Mouse (Mus musculus): Measurements from ENCODE around the gene Shank2.

Shank2 gene

GRCm38 (mm10) chr7:144030796-144031195 is 29.1 kb downstream of the Shank2 start:
- no peak for DNase-seq (ENCODE audit: low spot score in 2 of 2)

DNA sequence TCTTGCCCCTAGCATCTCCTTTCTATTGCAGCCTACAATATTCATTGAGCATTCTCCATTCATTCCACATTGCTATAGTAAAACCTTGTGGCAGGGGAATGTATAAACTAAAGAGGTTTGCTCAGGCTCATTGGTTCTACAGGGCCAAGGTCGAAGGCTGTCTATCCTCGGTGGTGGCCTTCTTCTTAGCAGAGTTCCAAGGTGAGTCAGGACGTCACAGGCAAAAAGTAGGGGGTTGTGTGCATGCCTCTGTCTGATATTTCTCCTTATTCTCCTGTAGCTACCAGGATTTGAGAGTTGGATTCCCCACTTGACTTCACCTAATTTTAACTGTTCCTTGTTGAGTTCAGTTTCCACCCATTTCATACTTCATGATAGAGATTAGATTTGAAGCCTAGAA is 29.9 kb downstream of the Shank2 start:
- no peak for DNase-seq (ENCODE audit: low spot score in 2 of 2)

DNA sequence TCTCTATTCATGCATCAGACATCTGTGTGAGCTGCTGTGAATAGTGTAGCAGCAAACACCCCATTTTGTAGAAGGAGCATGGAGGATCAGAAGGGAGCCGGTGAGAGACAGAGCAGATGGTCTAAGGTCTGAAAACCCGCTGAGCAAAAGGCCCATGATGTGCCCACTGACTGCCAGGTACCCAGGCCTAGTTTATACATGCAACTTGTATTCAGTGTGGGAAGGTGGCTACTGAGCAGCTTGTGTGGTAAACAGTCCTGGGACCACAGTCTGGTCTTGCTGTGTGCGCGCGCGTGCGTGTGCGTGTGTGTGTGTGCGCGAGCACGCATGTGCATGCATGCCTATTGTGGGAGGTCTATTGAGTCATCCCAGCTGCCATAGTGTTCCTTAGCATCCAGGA is 35.8 kb downstream of the Shank2 start:
- no peak for DNase-seq (ENCODE audit: low spot score in 2 of 2)

- DNase-seq (ENCODE audit: low spot score in 2 of 2): peak in 1 of 2 experiments; percentile 49
Measured at GRCm38 (mm10) chr7:144037966-144038669, 36.4 kb downstream of the Shank2 start.

DNA sequence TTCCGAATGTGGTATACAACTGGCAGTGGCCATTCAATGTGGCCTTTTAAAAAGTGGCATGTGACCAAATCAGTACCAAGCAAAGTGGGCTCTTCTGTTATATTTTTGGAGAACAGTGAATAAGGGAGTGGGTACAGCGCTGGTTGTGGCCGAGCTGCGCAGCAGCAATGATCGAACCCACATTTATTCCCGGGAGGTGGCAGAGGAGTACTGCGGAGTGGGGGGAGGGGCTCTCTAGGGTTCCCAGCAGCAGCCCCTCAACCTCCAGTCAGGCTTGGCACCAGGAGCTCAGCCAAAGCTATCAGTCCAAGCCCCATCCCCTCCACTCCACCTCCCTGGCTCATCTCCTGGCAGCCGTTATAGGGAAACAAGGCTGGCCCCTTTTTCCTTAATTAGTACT is 37.0 kb downstream of the Shank2 start:
- no peak for DNase-seq (ENCODE audit: low spot score in 2 of 2)

DNA sequence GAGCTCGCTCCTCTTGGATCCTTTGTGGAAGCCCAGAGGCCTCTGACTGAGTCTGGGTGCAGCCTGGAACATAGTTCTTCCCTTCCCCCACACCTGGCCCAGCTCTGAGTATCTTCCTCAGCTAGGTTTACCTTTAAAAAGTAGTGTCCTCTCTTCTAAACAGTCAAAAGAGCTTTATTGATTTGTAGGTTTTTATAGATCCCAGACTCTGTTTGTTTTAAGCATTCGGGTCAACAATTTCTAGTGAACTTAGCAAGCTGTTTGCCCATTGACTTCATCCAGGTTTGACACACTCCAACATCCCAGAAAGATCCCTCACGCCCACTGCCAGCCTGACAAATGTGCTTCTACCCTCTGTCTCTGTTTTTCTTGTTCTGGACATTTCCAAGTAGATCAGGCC is 38.6 kb downstream of the Shank2 start:
- no peak for DNase-seq (ENCODE audit: low spot score in 2 of 2)

DNA sequence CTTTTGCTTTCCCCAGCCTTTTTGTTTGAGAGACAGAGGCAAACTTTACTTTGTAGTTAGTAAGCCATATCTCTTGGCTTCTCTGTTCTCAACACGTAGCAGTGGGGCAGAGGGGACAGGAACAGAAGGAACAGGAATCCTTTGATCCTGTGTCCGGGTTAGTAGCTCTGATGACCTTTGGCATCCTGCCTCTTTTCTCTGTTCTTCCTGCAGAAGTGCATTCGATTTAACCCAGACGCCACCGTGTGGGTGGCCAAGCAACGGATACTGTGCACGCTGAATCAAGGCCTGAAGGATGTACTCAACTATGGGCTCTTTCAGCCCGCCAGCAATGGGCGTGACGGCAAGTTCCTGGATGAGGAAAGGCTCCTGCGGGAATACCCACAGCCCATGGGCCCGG is 50.3 kb downstream of the Shank2 start:
- DNase-seq (ENCODE audit: low spot score in 2 of 2): peak; percentile 14 to 29

GRCm38 (mm10) chr7:144055188-144055587 is 53.5 kb downstream of the Shank2 start:
- no peak for DNase-seq (ENCODE audit: low spot score in 2 of 2)

- DNase-seq (ENCODE audit: low spot score in 2 of 2): peak in 1 of 2 experiments; percentile 9
Measured at GRCm38 (mm10) chr7:144055702-144056531, 54.2 kb downstream of the Shank2 start.

GRCm38 (mm10) chr7:144070162-144070949 is 68.6 kb downstream of the Shank2 start:
- DNase-seq (ENCODE audit: low spot score in 2 of 2): no peak

DNA sequence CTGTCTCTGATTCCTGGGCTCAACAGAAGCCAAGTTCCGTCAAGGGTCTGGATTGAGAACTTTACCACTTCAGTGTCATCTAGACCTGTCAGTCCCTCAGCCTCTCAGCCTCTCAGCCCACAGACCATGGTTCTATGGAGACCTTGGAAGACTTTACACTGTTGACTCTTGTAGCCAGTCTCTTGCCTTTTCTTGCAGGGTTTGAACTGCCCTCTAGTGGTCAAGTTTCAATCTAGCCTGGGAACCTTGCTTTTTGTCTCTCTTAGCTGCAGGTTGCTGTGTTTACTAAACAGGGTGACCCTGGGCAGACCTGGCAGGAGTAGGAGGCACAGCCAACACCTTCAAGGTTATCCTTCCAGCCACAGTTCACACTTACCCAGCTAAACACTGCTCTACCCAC is 70.5 kb downstream of the Shank2 start:
- DNase-seq (ENCODE audit: low spot score in 2 of 2): no peak

DNA sequence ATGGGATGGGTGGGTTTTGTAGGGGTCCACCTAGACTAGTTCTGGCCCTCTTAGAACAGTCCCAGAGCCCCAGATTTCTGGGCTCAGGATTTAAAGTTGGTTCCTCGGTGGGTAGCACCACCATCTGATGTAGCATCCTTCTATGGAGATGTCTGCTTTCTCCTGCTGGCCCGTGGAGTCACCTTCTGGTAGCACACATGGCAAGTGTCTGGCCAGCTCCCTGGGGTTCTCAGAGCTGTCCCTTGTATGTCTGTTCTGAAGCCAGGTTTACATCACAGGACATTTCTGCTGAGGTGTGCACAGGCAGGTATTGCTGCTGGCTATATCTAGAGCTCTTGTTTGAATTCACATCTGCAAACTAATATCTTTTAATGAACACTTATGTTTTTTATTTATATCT is 71.1 kb downstream of the Shank2 start:
- no peak for DNase-seq (ENCODE audit: low spot score in 2 of 2)

- DNase-seq (ENCODE audit: low spot score in 2 of 2): peak; percentile 44 to 61
Measured at GRCm38 (mm10) chr7:144074718-144075117, 73.0 kb downstream of the Shank2 start.

GRCm38 (mm10) chr7:144078661-144079060 is 76.9 kb downstream of the Shank2 start:
- DNase-seq (ENCODE audit: low spot score in 2 of 2): no peak

DNA sequence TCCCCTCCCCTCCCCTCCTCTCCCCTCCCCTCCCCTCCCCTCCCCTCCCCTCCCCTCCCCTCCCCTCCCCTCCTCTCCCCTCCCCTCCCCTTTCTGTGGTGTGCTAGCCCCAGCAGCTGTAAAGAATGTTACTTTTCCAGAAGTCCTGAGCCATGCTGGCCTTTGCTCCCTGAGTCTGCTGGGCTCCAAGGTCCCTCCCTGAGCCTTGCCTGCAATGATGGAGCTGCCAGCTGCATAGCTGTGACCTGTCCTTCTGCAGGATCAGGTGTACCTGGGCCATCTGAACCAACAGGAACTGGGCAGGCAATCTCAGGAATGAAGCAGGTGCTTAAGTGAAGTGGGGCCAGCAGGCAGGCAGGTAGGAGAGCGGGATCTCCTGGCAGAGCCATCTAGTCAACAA is 78.1 kb downstream of the Shank2 start:
- no peak for DNase-seq (ENCODE audit: low spot score in 2 of 2)

GRCm38 (mm10) chr7:144081448-144081847 is 79.7 kb downstream of the Shank2 start:
- DNase-seq (ENCODE audit: low spot score in 2 of 2): no peak

GRCm38 (mm10) chr7:144081963-144082362 is 80.2 kb downstream of the Shank2 start:
- no peak for DNase-seq (ENCODE audit: low spot score in 2 of 2)

GRCm38 (mm10) chr7:144087277-144087676 is 85.5 kb downstream of the Shank2 start:
- DNase-seq (ENCODE audit: low spot score in 2 of 2): no peak

GRCm38 (mm10) chr7:144094132-144094531 is 92.4 kb downstream of the Shank2 start:
- DNase-seq (ENCODE audit: low spot score in 2 of 2): no peak

- peak in 1 of 2 experiments; percentile 9 for DNase-seq (ENCODE audit: low spot score in 2 of 2)
Measured at GRCm38 (mm10) chr7:144097314-144097713, 95.6 kb downstream of the Shank2 start.

GRCm38 (mm10) chr7:144102222-144102980 is 100.7 kb downstream of the Shank2 start:
- DNase-seq (ENCODE audit: low spot score in 2 of 2): no peak

DNA sequence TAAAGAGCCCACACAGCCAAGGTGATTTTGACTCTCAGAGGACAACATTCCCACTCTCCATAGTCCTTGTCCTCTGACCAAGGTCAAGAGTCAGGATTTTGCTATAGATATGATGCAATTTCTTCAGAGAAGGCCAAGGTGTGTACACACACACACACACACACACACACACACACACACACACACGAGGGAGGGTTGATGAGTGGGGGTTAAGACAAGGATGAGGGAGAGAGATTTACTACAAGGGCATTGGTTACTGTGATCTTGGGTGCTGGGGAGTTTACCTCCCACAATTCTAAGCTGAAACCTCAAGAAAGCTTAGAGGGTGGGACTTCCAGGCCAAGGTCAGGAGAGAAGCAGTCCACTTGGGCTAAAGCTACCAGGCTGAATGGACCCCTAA is 104.2 kb downstream of the Shank2 start:
- no peak for DNase-seq (ENCODE audit: low spot score in 2 of 2)

All from urinary bladder, postnatal 36 days (tissue).